Mouse (Mus musculus): Measurements from ENCODE around the gene Hyal3.

DNA sequence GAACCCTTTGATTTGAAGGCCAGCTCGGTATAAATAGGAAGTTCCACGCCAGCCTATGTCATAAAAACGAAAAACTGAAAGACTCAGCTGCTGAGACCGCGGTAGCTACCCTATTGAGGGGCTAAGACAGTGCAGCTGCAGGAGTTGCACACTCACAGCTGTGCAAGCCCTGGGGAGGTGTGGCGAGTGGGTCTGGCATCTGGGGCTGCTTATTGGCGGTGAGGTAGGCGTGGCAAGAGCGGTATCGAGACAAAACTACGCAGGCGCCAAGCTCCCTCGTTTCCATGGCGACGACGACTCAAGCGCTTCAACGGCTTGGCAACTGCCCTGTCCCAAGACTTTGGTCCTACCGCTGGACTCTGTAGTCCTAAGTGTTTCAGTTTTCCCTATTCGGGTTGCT, 33.6 kb upstream of the Hyal3 start, which contains the start of gene Zmynd10:
- TF ChIP-seq HCFC1 (IDR thresholded peaks at IDR 0.05; ENCODE audit: borderline replicate concordance, insufficient read depth, low read length) (no peak), CHD2 (IDR thresholded peaks at IDR 0.05; ENCODE audit: low read depth, low read length) (no peak), MAFK (IDR thresholded peaks at IDR 0.05; ENCODE audit: insufficient read depth, low read depth, low read length) (no peak), ZC3H11A (IDR thresholded peaks at IDR 0.05; ENCODE audit: borderline replicate concordance, low read depth, low read length) (no peak)

Data from ES-E14 (cell line).